Mouse (Mus musculus) adrenal gland, postnatal 36 days (tissue): ENCODE measurements at regions not wholly inside any gene's neighbourhood (a gene's known extent, or its start where the extent isn't known, plus 50 kb on each side); places are given as distances from the start of the nearest gene placed in this dataset.

Source experiments
- DNase-seq, 2 experiments: peaks; one replicate each; pipeline ENCODE4 v3.0.0; 2021; ENCODE audit warnings: mixed read lengths in 1 of 2

DNA sequence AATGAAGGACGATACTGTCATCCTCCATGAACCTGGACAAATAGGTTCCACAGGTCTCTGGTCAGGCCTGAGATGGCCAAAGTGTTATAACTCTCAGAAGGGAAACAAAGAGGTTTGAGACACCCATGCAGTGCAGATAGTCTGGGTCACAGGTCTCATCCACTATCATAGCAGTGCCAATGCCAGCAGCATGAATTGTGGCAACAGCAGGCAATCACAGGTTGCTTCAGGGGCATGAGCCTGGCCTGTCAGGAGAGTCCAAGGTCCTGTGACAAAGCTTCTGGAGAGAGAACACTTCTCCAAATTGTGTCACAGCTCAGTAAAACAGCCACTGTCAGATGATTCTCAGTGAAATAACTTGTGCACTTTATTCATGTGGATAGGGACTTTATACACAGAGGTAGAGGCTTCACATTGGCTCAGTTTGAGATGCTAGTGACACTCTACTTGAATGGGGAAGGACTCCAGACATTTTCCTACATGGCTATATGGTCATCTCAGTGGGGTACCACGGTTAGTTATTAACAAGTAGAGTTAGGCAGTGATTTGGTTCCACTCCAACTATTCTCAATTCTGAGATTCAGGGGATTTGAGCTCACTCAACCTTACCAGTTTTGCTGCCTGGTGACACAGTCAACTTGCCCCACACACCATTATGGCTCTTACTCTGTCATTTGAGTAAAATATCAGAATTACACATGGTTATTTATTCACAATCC, 803.8 kb downstream of the Dnajb9 start:
- peak in 1 of 2 experiments; percentile 1 for DNase-seq
